Mouse (Mus musculus): ENCODE data around the gene Stoml1. TPM values are rescaled to one million over a fixed set of nuclear protein-coding genes. Genes with fewer than 3 reads are reported as not detected.
"Not testable (repeated sequence)": the region's sequence is repeated elsewhere in the genome, so short reads cannot be mapped to it uniquely, and the experiment has no call there.

Gene Stoml1
- total RNA-seq, 1 experiment from 2014 or later = 9.0 TPM

GRCm38 (mm10) chr9:58270081-58270480 lies 17.1 kb downstream of the Stoml1 start:
- no peak for ATAC-seq (replicated peaks; ENCODE audit: low read depth, poor library complexity, severe bottlenecking)

GRCm38 (mm10) chr9:58271109-58271508 lies 18.1 kb downstream of the Stoml1 start:
- no peak for ATAC-seq (replicated peaks; ENCODE audit: low read depth, poor library complexity, severe bottlenecking)

- ATAC-seq (replicated peaks; ENCODE audit: low read depth, poor library complexity, severe bottlenecking) = not testable (repeated sequence)
These were observed 18.6 kb downstream of the Stoml1 start for GRCm38 (mm10) chr9:58271551-58271950.

GRCm38 (mm10) chr9:58272068-58272541 lies 19.1 kb downstream of the Stoml1 start:
- ATAC-seq (replicated peaks; ENCODE audit: low read depth, poor library complexity, severe bottlenecking) = no peak

GRCm38 (mm10) chr9:58272855-58273254 lies 19.9 kb downstream of the Stoml1 start:
- no peak for ATAC-seq (replicated peaks; ENCODE audit: low read depth, poor library complexity, severe bottlenecking)

- ATAC-seq (replicated peaks; ENCODE audit: low read depth, poor library complexity, severe bottlenecking) = no peak
These were observed 21.2 kb downstream of the Stoml1 start for GRCm38 (mm10) chr9:58274101-58274604.

GRCm38 (mm10) chr9:58274626-58275025 lies 21.7 kb downstream of the Stoml1 start:
- ATAC-seq (replicated peaks; ENCODE audit: low read depth, poor library complexity, severe bottlenecking) = no peak

- peak; percentile 95 for ATAC-seq (replicated peaks; ENCODE audit: low read depth, poor library complexity, severe bottlenecking)
These were observed 22.3 kb downstream of the Stoml1 start for GRCm38 (mm10) chr9:58275115-58275774.

GRCm38 (mm10) chr9:58275797-58276196 lies 22.8 kb downstream of the Stoml1 start:
- ATAC-seq (replicated peaks; ENCODE audit: low read depth, poor library complexity, severe bottlenecking) = peak; percentile 45

- ATAC-seq (replicated peaks; ENCODE audit: low read depth, poor library complexity, severe bottlenecking) = no peak
These were observed 23.4 kb downstream of the Stoml1 start for GRCm38 (mm10) chr9:58276346-58276745.

GRCm38 (mm10) chr9:58278313-58278712 lies 25.3 kb downstream of the Stoml1 start:
- ATAC-seq (replicated peaks; ENCODE audit: low read depth, poor library complexity, severe bottlenecking) = no peak

GRCm38 (mm10) chr9:58278821-58279723 lies 26.1 kb downstream of the Stoml1 start:
- ATAC-seq (replicated peaks; ENCODE audit: low read depth, poor library complexity, severe bottlenecking) = no peak

GRCm38 (mm10) chr9:58279780-58280179 lies 26.8 kb downstream of the Stoml1 start:
- no peak for ATAC-seq (replicated peaks; ENCODE audit: low read depth, poor library complexity, severe bottlenecking)

GRCm38 (mm10) chr9:58280259-58281109 lies 27.5 kb downstream of the Stoml1 start:
- ATAC-seq (replicated peaks; ENCODE audit: low read depth, poor library complexity, severe bottlenecking) = peak; percentile 70

GRCm38 (mm10) chr9:58281597-58281996 lies 28.6 kb downstream of the Stoml1 start:
- ATAC-seq (replicated peaks; ENCODE audit: low read depth, poor library complexity, severe bottlenecking) = peak; percentile 53

- ATAC-seq (replicated peaks; ENCODE audit: low read depth, poor library complexity, severe bottlenecking) = no peak
These were observed 30.5 kb downstream of the Stoml1 start for GRCm38 (mm10) chr9:58283431-58283830.

GRCm38 (mm10) chr9:58289090-58289489 lies 36.1 kb downstream of the Stoml1 start:
- no peak for ATAC-seq (replicated peaks; ENCODE audit: low read depth, poor library complexity, severe bottlenecking)

GRCm38 (mm10) chr9:58289901-58290300 lies 36.9 kb downstream of the Stoml1 start:
- no peak for ATAC-seq (replicated peaks; ENCODE audit: low read depth, poor library complexity, severe bottlenecking)

GRCm38 (mm10) chr9:58294527-58294926 lies 41.6 kb downstream of the Stoml1 start:
- no peak for ATAC-seq (replicated peaks; ENCODE audit: low read depth, poor library complexity, severe bottlenecking)

GRCm38 (mm10) chr9:58295345-58295744 lies 42.4 kb downstream of the Stoml1 start:
- ATAC-seq (replicated peaks; ENCODE audit: low read depth, poor library complexity, severe bottlenecking) = no peak
